Mouse (Mus musculus): Measurements from ENCODE around the gene Nxph4. TPM values are rescaled to one million over a fixed set of nuclear protein-coding genes. Genes with fewer than 3 reads are reported as not detected.
A peak's percentile ranks its signal among the peaks of the same experiment; 100 is the strongest.

Gene Nxph4
- polyA plus RNA-seq (2014; fragmentation: Nextera tagmentation; extraction: Ambion mirVana), result 19.5 and 23.6 TPM in 2 replicates

- Histone ChIP-seq H3K27me3 (ENCODE audit: control insufficient read depth, insufficient read depth, low read length) (peaks cover 72% of the 10 kb centered on the region), H3K9me3 (ENCODE audit: control insufficient read depth, low read length) (no peaks in the 10 kb centered on the region), H3K36me3 (ENCODE audit: control insufficient read depth, insufficient read depth, low read length) (no peaks in the 10 kb centered on the region; the same call in 1 of the 2 replicates), H3K4me1 (ENCODE audit: control insufficient read depth, insufficient read depth, low read length) (peaks cover 32% of the 10 kb centered on the region), H3K4me2 (peak within 1 kb of the TSS; percentile 63), H3K4me3 (ENCODE audit: low read depth, low read length) (peak within 1 kb of the TSS; percentile 41), H3K27ac (ENCODE audit: low read depth, low read length) (0 out of 2 replicates have a peak within 1 kb of the TSS, but pooled peaks have one; percentile 5), H3K9ac (ENCODE audit: low read length) (peak within 1 kb of the TSS; percentile 55)
- ATAC-seq (ENCODE audit: low FRiP score) (no peak; the same call in 1 of the 2 replicates), DNase-seq (ENCODE audit: low spot score, missing footprints) (no peak)
- WGBS, result under 1% methylated on average over 72 of the region's 78 CpGs
Measured at GRCm38 (mm10) chr10:127534036-127534928, at the start of gene Nxph4. Gene Nxph4, minus strand, starts transcription at chr10:127534559.

GRCm38 (mm10) chr10:127583649-127584048 lies 49.3 kb upstream of the Nxph4 start:
- Histone ChIP-seq H3K9me3 (ENCODE audit: control insufficient read depth, low read length) (no peaks in the 10 kb centered on the region), H3K9ac (ENCODE audit: low read length) (no peak overlapping the region), H3K27ac (ENCODE audit: low read depth, low read length) (no peak overlapping the region), H3K27me3 (ENCODE audit: control insufficient read depth, insufficient read depth, low read length) (no peaks in the 10 kb centered on the region), H3K4me3 (ENCODE audit: low read depth, low read length) (no peak overlapping the region), H3K4me2 (no peak overlapping the region), H3K4me1 (ENCODE audit: control insufficient read depth, insufficient read depth, low read length) (no peaks in the 10 kb centered on the region), H3K36me3 (ENCODE audit: control insufficient read depth, insufficient read depth, low read length) (peaks cover 24% of the 10 kb centered on the region)
- ATAC-seq (ENCODE audit: low FRiP score), result no peak
- no peak for DNase-seq (ENCODE audit: low spot score, missing footprints)
- 92% methylated on average over 8 of the region's 8 CpGs for WGBS

GRCm38 (mm10) chr10:127581291-127581690 lies 46.9 kb upstream of the Nxph4 start:
- WGBS, result 95% methylated on average over 9 of the region's 9 CpGs
- ATAC-seq (ENCODE audit: low FRiP score), result no peak

GRCm38 (mm10) chr10:127577982-127578381 lies 43.6 kb upstream of the Nxph4 start:
- Histone ChIP-seq H3K27ac (ENCODE audit: low read depth, low read length) (no peak overlapping the region), H3K36me3 (ENCODE audit: control insufficient read depth, insufficient read depth, low read length) (peaks cover 49% of the 10 kb centered on the region), H3K9ac (ENCODE audit: low read length) (no peak overlapping the region)

More at GRCm38 (mm10) chr10:127581291-127581690, 46.9 kb upstream of the Nxph4 start:
- DNase-seq (ENCODE audit: low spot score, missing footprints), result no peak
- Histone ChIP-seq H3K4me1 (ENCODE audit: control insufficient read depth, insufficient read depth, low read length) (no peaks in the 10 kb centered on the region), H3K27me3 (ENCODE audit: control insufficient read depth, insufficient read depth, low read length) (no peaks in the 10 kb centered on the region), H3K4me3 (ENCODE audit: low read depth, low read length) (no peak overlapping the region), H3K27ac (ENCODE audit: low read depth, low read length) (no peak overlapping the region), H3K4me2 (no peak overlapping the region), H3K9ac (ENCODE audit: low read length) (no peak overlapping the region), H3K9me3 (ENCODE audit: control insufficient read depth, low read length) (no peaks in the 10 kb centered on the region), H3K36me3 (ENCODE audit: control insufficient read depth, insufficient read depth, low read length) (peaks cover 36% of the 10 kb centered on the region)

GRCm38 (mm10) chr10:127577156-127577555 lies 42.8 kb upstream of the Nxph4 start:
- WGBS, result 87% methylated on average over 9 of the region's 9 CpGs
- DNase-seq (ENCODE audit: low spot score, missing footprints), result no peak
- no peak for ATAC-seq (ENCODE audit: low FRiP score)
- Histone ChIP-seq H3K27me3 (ENCODE audit: control insufficient read depth, insufficient read depth, low read length) (no peaks in the 10 kb centered on the region), H3K9ac (ENCODE audit: low read length) (no peak overlapping the region), H3K4me3 (ENCODE audit: low read depth, low read length) (no peak overlapping the region), H3K36me3 (ENCODE audit: control insufficient read depth, insufficient read depth, low read length) (peaks cover 52% of the 10 kb centered on the region), H3K4me2 (no peak overlapping the region), H3K4me1 (ENCODE audit: control insufficient read depth, insufficient read depth, low read length) (no peaks in the 10 kb centered on the region), H3K9me3 (ENCODE audit: control insufficient read depth, low read length) (no peaks in the 10 kb centered on the region), H3K27ac (ENCODE audit: low read depth, low read length) (no peak overlapping the region)

More at GRCm38 (mm10) chr10:127577982-127578381, 43.6 kb upstream of the Nxph4 start:
- Histone ChIP-seq H3K4me1 (ENCODE audit: control insufficient read depth, insufficient read depth, low read length) (no peaks in the 10 kb centered on the region), H3K4me2 (no peak overlapping the region), H3K9me3 (ENCODE audit: control insufficient read depth, low read length) (no peaks in the 10 kb centered on the region), H3K27me3 (ENCODE audit: control insufficient read depth, insufficient read depth, low read length) (no peaks in the 10 kb centered on the region), H3K4me3 (ENCODE audit: low read depth, low read length) (no peak overlapping the region)
- no peak for DNase-seq (ENCODE audit: low spot score, missing footprints)
- 91% methylated on average over 15 of the region's 15 CpGs for WGBS
- ATAC-seq (ENCODE audit: low FRiP score), result no peak

GRCm38 (mm10) chr10:127576381-127576961 lies 42.1 kb upstream of the Nxph4 start:
- WGBS, result 70% methylated on average over 18 of the region's 18 CpGs
- Histone ChIP-seq H3K9me3 (ENCODE audit: control insufficient read depth, low read length) (no peaks in the 10 kb centered on the region), H3K27ac (ENCODE audit: low read depth, low read length) (no peak overlapping the region), H3K4me3 (ENCODE audit: low read depth, low read length) (no peak overlapping the region), H3K9ac (ENCODE audit: low read length) (no peak overlapping the region), H3K36me3 (ENCODE audit: control insufficient read depth, insufficient read depth, low read length) (peaks cover 50% of the 10 kb centered on the region), H3K27me3 (ENCODE audit: control insufficient read depth, insufficient read depth, low read length) (no peaks in the 10 kb centered on the region), H3K4me1 (ENCODE audit: control insufficient read depth, insufficient read depth, low read length) (no peaks in the 10 kb centered on the region), H3K4me2 (no peak overlapping the region)
- DNase-seq (ENCODE audit: low spot score, missing footprints), result peak; percentile 90
- peak; percentile 53; the same call in 1 of the 2 replicates for ATAC-seq (ENCODE audit: low FRiP score)

- DNase-seq (ENCODE audit: low spot score, missing footprints), result no peak
- H3K4me1 ChIP-seq (ENCODE audit: control insufficient read depth, insufficient read depth, low read length), result no peaks in the 10 kb centered on the region
- no peak overlapping the region for H3K27ac ChIP-seq (ENCODE audit: low read depth, low read length)
- H3K9ac ChIP-seq (ENCODE audit: low read length), result no peak overlapping the region
- H3K27me3 ChIP-seq (ENCODE audit: control insufficient read depth, insufficient read depth, low read length), result no peaks in the 10 kb centered on the region
- WGBS, result 93% methylated on average over 7 of the region's 7 CpGs
- H3K4me2 ChIP-seq, result no peak overlapping the region
- H3K4me3 ChIP-seq (ENCODE audit: low read depth, low read length), result no peak overlapping the region
- H3K9me3 ChIP-seq (ENCODE audit: control insufficient read depth, low read length), result no peaks in the 10 kb centered on the region
- ATAC-seq (ENCODE audit: low FRiP score), result no peak
- H3K36me3 ChIP-seq (ENCODE audit: control insufficient read depth, insufficient read depth, low read length), result peaks cover 44% of the 10 kb centered on the region
Measured at GRCm38 (mm10) chr10:127575741-127576140, 41.4 kb upstream of the Nxph4 start.

- ATAC-seq (ENCODE audit: low FRiP score), result no peak
- WGBS, result 90% methylated on average over 5 of the region's 5 CpGs
Measured at GRCm38 (mm10) chr10:127572281-127572680, 37.9 kb upstream of the Nxph4 start.

More at GRCm38 (mm10) chr10:127572281-127572680, 37.9 kb upstream of the Nxph4 start:
- Histone ChIP-seq H3K4me1 (ENCODE audit: control insufficient read depth, insufficient read depth, low read length) (no peaks in the 10 kb centered on the region), H3K27ac (ENCODE audit: low read depth, low read length) (no peak overlapping the region), H3K4me2 (no peak overlapping the region), H3K27me3 (ENCODE audit: control insufficient read depth, insufficient read depth, low read length) (no peaks in the 10 kb centered on the region), H3K36me3 (ENCODE audit: control insufficient read depth, insufficient read depth, low read length) (peaks cover 36% of the 10 kb centered on the region), H3K9ac (ENCODE audit: low read length) (no peak overlapping the region), H3K4me3 (ENCODE audit: low read depth, low read length) (no peak overlapping the region), H3K9me3 (ENCODE audit: control insufficient read depth, low read length) (no peaks in the 10 kb centered on the region)
- no peak for DNase-seq (ENCODE audit: low spot score, missing footprints)

Measured in midbrain, embryonic 11.5 days (tissue).